Mouse (Mus musculus): ENCODE data around the gene U2af1.
A peak's percentile ranks its signal among the peaks of the same experiment; 100 is the strongest.

U2af1 gene

GRCm38 (mm10) chr17:31672279-31672678 lies 13.6 kb upstream of the U2af1 start:
- TF ChIP-seq GATA4 (IDR thresholded peaks at IDR 0.05; ENCODE audit: insufficient replicate concordance, low read length): peak; percentile 42; the same call in 1 of the 2 replicates

GRCm38 (mm10) chr17:31671698-31672097 lies 13.0 kb upstream of the U2af1 start:
- TF ChIP-seq GATA4 (IDR thresholded peaks at IDR 0.05; ENCODE audit: insufficient replicate concordance, low read length): no peak

DNA sequence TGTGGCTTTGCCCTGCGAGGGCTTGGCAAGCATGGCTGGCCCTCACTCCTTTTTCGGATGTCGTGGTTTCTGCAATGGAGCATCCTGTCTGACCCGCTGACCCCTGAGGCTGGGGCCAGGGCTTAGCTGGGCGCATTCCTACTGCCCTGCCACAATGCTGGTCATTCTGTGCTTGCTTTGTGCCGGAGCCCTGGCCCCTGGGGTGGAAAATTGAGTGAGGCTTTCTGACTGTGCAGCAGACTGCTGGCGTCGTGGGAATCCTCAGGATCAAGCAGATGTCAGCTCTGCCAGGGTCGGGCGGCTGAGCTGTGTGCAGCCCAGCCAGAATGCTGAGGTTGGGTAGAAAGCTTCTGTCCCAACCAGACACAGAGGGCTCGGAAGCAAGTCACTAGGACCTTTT lies 11.5 kb upstream of the U2af1 start:
- no peak for TF ChIP-seq GATA4 (IDR thresholded peaks at IDR 0.05; ENCODE audit: insufficient replicate concordance, low read length)

DNA sequence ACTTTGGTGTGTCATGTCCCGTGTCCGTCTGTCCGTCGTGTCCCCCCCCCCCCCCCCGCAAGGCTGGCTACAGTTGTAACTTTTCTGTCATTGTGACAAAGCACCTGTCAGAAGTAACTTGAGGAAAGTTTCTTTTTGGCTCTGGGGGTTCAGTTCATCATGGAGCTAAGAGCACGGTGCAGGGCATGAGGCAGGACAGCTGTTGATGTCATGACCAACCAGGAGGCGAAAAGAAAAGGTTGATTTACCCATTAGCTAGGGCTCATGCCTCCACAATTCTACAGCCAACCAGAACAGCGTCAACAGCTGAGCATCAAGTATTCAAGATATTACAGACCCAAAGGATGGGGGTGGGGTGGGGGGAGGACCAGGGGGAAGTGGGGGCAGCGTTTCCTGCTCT lies 9.6 kb upstream of the U2af1 start:
- TF ChIP-seq GATA4 (IDR thresholded peaks at IDR 0.05; ENCODE audit: insufficient replicate concordance, low read length): no peak

GRCm38 (mm10) chr17:31664760-31665159 lies 6.1 kb upstream of the U2af1 start:
- TF ChIP-seq GATA4 (IDR thresholded peaks at IDR 0.05; ENCODE audit: insufficient replicate concordance, low read length): no peak

DNA sequence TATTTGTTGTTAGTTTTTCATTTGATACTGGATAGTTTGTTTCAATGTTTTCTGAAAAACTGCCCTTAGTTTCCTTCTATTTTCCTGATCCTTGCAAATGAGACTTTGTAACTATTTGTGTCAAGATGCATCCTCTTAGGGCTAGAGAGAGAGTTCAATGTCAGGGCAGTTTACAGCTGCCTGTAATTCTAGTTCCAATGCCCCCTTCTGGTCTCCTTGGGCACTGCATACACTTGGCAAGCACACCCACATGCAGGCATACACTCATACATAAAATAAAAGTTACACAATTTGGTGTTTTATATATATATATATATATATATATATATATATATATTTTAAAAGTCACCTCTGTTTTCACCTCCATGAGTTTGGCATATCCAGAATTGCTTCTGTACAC lies 4.2 kb upstream of the U2af1 start:
- TF ChIP-seq GATA4 (IDR thresholded peaks at IDR 0.05; ENCODE audit: insufficient replicate concordance, low read length): no peak

GRCm38 (mm10) chr17:31660661-31661250 lies 2.1 kb upstream of the U2af1 start:
- no peak for TF ChIP-seq GATA4 (IDR thresholded peaks at IDR 0.05; ENCODE audit: insufficient replicate concordance, low read length)

DNA sequence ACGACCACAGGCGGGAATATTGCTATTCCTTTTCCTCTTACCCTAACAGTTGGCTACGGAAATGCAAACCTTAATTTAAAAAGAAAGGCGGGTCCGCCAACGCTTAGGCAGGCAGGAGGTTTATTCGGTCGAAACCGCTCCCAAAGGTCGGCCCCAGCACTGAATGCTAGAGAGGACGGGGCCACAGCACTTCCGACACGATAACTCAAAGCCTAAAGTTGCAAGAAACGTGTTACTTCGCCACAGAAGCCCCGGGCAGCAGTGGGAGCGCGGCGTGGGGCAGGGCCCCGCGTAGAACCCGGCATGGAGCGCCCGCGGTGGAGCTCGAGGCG lies 590 bp downstream of the U2af1 start:
- no peak for TF ChIP-seq GATA4 (IDR thresholded peaks at IDR 0.05; ENCODE audit: insufficient replicate concordance, low read length)

GRCm38 (mm10) chr17:31657141-31657983 lies 1.3 kb downstream of the U2af1 start:
- TF ChIP-seq GATA4 (IDR thresholded peaks at IDR 0.05; ENCODE audit: insufficient replicate concordance, low read length): no peak

GRCm38 (mm10) chr17:31656682-31657081 lies 2.0 kb downstream of the U2af1 start:
- no peak for TF ChIP-seq GATA4 (IDR thresholded peaks at IDR 0.05; ENCODE audit: insufficient replicate concordance, low read length)

GRCm38 (mm10) chr17:31655366-31655765 lies 3.3 kb downstream of the U2af1 start:
- no peak for TF ChIP-seq GATA4 (IDR thresholded peaks at IDR 0.05; ENCODE audit: insufficient replicate concordance, low read length)

DNA sequence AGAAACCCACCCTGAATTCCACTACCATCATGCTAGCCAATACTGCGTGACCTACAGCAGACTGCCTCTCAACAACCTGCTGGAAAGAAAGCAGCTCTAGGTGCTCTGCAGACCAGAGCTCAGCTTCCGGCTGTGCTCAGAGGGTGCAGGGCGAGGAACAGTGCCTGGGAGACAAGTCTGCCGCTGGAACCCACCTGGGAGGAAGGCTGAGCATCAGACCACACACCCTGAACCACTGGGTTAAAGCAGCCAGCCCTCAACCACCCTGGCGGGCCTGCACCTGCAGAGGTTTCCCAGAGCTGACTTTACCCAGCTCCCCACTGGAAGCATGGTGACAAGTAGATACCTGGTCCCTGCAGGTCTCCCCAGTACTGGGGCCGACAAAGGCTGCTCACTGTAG lies 5.4 kb downstream of the U2af1 start:
- no peak for TF ChIP-seq GATA4 (IDR thresholded peaks at IDR 0.05; ENCODE audit: insufficient replicate concordance, low read length)

DNA sequence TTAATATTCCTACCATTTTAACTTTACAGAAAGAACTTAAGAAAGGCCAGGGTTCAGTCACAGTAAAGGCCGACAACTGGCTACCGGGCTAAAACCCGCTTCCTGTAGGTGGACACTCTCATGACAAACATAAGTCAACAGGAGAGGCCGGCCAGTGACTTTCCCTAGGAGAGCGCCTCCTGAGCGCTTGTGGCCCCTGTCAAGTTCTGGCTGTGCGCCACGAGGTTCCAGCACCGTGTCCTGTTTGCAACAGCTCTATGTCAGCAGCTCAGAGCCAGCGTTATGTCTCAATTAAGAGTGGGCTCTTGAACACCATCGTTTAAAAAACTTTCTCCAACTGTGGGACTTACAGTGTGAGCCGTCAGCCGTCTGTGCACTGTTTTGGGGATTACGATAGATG lies 6.5 kb downstream of the U2af1 start:
- TF ChIP-seq GATA4 (IDR thresholded peaks at IDR 0.05; ENCODE audit: insufficient replicate concordance, low read length): no peak

- TF ChIP-seq GATA4 (IDR thresholded peaks at IDR 0.05; ENCODE audit: insufficient replicate concordance, low read length): no peak
Observed at GRCm38 (mm10) chr17:31646199-31647002, 12.3 kb downstream of the U2af1 start.

DNA sequence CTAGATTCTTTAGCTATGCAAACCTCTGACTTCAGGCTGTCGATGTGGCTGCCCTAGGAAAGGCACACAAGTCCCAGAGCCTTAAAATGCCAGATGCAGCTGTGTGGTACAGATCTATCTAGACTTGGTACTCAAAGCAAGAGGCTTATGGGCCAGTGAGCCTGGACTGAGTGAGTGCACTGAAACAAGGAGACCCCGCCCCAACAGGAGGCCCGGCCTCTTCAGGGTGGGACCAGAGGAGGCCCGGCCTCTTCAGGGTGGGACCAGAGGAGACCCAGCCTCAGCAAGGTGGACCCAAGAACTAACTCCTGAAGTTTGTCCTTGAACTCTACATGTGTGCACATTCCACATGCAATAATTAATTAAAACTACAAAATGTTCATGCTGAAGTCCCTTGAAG lies 15.8 kb downstream of the U2af1 start:
- TF ChIP-seq GATA4 (IDR thresholded peaks at IDR 0.05; ENCODE audit: insufficient replicate concordance, low read length): no peak

- TF ChIP-seq GATA4 (IDR thresholded peaks at IDR 0.05; ENCODE audit: insufficient replicate concordance, low read length): no peak
Observed at GRCm38 (mm10) chr17:31642331-31642730, 16.4 kb downstream of the U2af1 start.
